ENCODE assay signal across 17 mouse cellular contexts in genomic region chr2:71899886-71900285, GRCm38 (mm10).
"Had no signal": no experiment of that assay in that cellular context is flagged by ENCODE, and none has a peak within 500 bp of the region (broad histone marks: within the 10 kb centered on the region; RNA-seq: fewer than 3 reads in every experiment).

No protein-coding gene starts in this region.

- H3K9me3 ChIP-seq: liver, embryonic 13.5 days; midbrain, embryonic 12.5 days; midbrain, embryonic 15.5 days; neural tube, embryonic 12.5 days; neural tube, embryonic 15.5 days had no signal

- H3K27me3 ChIP-seq: liver, embryonic 13.5 days; midbrain, embryonic 12.5 days; midbrain, embryonic 15.5 days; neural tube, embryonic 12.5 days; neural tube, embryonic 15.5 days had no signal

- DNase-seq: kidney, postnatal 25 days; layer of hippocampus, postnatal 36 days; liver, embryonic 13.5 days; lung, adult 2 months; lung, postnatal 14 days; right cerebral cortex, adult 18-20 months; right cerebral cortex, postnatal 14 days; right cerebral cortex, postnatal 4 days; thymus, postnatal 25 days had no signal

- H3K4me1 ChIP-seq: liver, embryonic 13.5 days; midbrain, embryonic 12.5 days; midbrain, embryonic 15.5 days had no signal

- H3K4me2 ChIP-seq: liver, embryonic 13.5 days; midbrain, embryonic 12.5 days; midbrain, embryonic 15.5 days; neural tube, embryonic 12.5 days; neural tube, embryonic 15.5 days had no signal

- H3K36me3 ChIP-seq: midbrain, embryonic 12.5 days; midbrain, embryonic 15.5 days; neural tube, embryonic 12.5 days had no signal

- ATAC-seq: midbrain, embryonic 15.5 days had no signal

- H3K4me3 ChIP-seq: left cerebral cortex, adult 2 months; liver, embryonic 13.5 days; midbrain, embryonic 12.5 days; midbrain, embryonic 15.5 days; neural tube, embryonic 12.5 days; neural tube, embryonic 15.5 days had no signal

- H3K9ac ChIP-seq: liver, embryonic 13.5 days; midbrain, embryonic 12.5 days; midbrain, embryonic 15.5 days; neural tube, embryonic 12.5 days; neural tube, embryonic 15.5 days had no signal

- H3K27ac ChIP-seq: kidney, postnatal 0 days; left cerebral cortex, adult 2 months; liver, embryonic 13.5 days; macrophage; midbrain, embryonic 12.5 days; midbrain, embryonic 15.5 days; neural tube, embryonic 12.5 days; neural tube, embryonic 15.5 days; stomach, postnatal 0 days had no signal
